Mouse (Mus musculus) E14TG2a.4 (cell line): Measurements from ENCODE around the gene D2hgdh.
"Not testable (repeated sequence)": the region's sequence is repeated elsewhere in the genome, so short reads cannot be mapped to it uniquely, and the experiment has no call there.

ENCODE experiments used
- H3K27me3 ChIP-seq: 2 replicates; pipeline ENCODE4 v1.6.1; 2014; ENCODE audit warnings: low read length, control low read depth; ENCODE audit not compliant: insufficient read depth
- H3K36me3 ChIP-seq: 2 replicates; pipeline ENCODE4 v1.6.1; 2014; ENCODE audit warnings: low read length, control low read depth; ENCODE audit not compliant: insufficient read depth
- H3K4me1 ChIP-seq: replicated peaks from 2 replicates; pipeline ENCODE4 v1.6.1; 2014; ENCODE audit warnings: low read depth, low read length, control low read depth
- H3K4me3 ChIP-seq: replicated peaks from 2 replicates; pipeline ENCODE4 v1.5.1; 2014; ENCODE audit warnings: mild to moderate bottlenecking, low read length
- H3K9me3 ChIP-seq: 2 replicates; pipeline ENCODE4 v1.6.1; 2014; ENCODE audit warnings: low read length, control low read depth
- CTCF ChIP-seq: conservative IDR thresholded peaks from 2 replicates; pipeline ENCODE4 v1.5.1; 2014; ENCODE audit warnings: low read length

The D2hgdh gene

GRCm38 (mm10) chr1:93890936-93891335 lies 66.2 kb downstream of the D2hgdh start:
- peaks cover 11% of the 10 kb centered on the region for H3K9me3 ChIP-seq
- H3K4me3 ChIP-seq, H3K27me3 ChIP-seq, H3K4me1 ChIP-seq, H3K36me3 ChIP-seq: not testable (repeated sequence)
- TF ChIP-seq CTCF = peak; percentile 25; the same call in 1 of the 2 replicates

GRCm38 (mm10) chr1:93897395-93897794 lies 72.7 kb downstream of the D2hgdh start:
- not testable (repeated sequence) for H3K4me1 ChIP-seq

GRCm38 (mm10) chr1:93901291-93901690 lies 76.6 kb downstream of the D2hgdh start:
- H3K4me1 ChIP-seq, H3K9me3 ChIP-seq, H3K36me3 ChIP-seq, H3K4me3 ChIP-seq, H3K27me3 ChIP-seq: not testable (repeated sequence)

More at GRCm38 (mm10) chr1:93897395-93897794, 72.7 kb downstream of the D2hgdh start:
- not testable (repeated sequence) for H3K27me3 ChIP-seq, H3K36me3 ChIP-seq, H3K4me3 ChIP-seq, H3K9me3 ChIP-seq
